Mouse (Mus musculus) stomach, postnatal 0 days (tissue): ENCODE measurements at regions not wholly inside any gene's neighbourhood (a gene's known extent, or its start where the extent isn't known, plus 50 kb on each side); places are given as distances from the start of the nearest gene placed in this dataset.

ENCODE experiments used
- CTCF ChIP-seq: IDR thresholded peaks from 2 replicates; pipeline ENCODE4 v1.5.1; 2016; ENCODE audit warnings: antibody characterized with exemption, low read depth, mild to moderate bottlenecking, moderate library complexity
- EP300 ChIP-seq: optimal IDR thresholded peaks from 2 replicates; pipeline ENCODE3; 2016; ENCODE audit warnings: antibody characterized with exemption

DNA sequence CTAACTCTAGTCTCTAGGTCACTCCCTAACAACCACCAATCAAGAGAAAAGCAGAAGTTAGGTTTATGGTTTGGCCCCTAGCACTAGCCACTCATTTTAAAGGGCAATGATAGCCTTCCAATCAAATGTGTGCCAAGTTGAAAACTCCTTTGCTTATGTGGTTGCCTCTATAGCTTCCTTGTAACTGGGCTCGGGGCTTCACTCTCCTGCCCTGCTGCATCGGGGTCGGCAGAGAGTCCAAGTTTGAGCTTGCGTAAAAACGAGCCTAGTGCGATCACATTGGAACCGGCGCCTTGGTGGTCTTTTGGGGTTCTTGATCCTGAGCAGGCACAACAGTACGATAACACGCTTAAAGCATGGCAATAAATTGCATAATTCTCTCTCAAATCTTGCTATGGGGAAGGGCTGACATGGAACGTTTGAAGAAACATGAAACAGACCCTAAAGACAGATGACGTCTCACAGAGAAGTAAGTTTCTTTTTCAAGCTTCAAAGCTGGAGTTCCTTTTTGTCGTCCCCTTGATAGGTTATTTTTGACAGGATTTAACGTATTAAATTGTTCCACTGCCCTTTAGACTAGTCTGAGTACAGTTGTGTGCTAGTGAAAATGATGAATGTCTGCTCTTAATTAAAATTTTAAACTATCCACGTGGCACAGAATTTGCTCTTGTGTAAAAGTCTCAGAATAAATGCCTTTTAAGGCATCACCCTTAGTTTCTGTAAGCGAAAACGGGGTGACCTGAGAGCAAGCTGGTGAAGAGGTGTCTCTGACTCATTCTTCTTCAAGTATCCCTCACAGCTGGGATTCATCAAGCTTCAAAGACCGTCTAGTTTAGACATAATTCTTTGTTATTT, 52.0 kb downstream of the 4930426L09Rik start:
- no peak for TF ChIP-seq CTCF
- TF ChIP-seq EP300 = no peak
